Mouse (Mus musculus): ENCODE results near the gene 6030452D12Rik. TPM values are rescaled to one million over a fixed set of nuclear protein-coding genes. Genes with fewer than 3 reads are reported as not detected.

6030452D12Rik gene
- total and polyA plus RNA-seq, 2 experiments from 2014 or later, result not detected

DNA sequence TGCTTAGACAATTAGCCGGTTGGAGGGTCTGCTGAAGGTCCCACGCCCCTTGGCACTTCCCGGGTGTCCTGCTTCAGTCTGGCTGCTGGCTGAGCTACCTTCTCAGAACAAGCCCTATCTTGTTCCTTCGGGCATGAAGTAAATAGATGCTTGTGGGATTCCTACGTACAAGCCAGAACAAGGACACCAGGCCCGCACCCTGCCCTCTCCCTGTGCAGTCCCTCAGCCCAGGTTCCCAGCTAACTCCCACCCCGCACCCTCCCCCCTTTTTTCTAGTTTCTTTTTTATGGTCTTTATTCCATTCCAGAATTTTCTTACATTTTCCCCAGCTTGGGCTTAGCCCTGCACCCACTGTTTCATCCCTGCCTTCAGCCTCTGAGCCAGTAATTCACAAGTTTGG is 20.3 kb downstream of the 6030452D12Rik start:
- 49% methylated on average over 7 of the region's 7 CpGs for WGBS

DNA sequence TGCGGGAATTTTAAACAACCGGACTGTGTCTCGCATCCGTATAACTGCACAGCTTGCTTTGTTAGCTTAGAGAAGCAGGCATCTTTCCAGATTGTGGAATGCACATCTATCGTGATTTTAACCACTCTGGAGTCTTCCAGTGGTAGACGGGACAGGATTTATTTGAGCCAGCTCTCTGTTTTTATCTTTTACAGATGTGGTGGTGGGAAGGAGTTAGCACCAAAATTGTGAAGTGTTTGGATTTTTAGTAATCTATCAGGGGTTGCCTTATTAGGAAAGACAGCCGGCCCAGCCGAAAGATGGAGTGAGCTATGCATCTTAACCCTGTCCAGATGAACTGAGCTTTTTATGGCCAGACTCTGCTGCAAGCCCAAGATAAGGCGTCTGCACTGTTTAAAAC is 21.5 kb downstream of the 6030452D12Rik start:
- H3K27ac ChIP-seq (ENCODE audit: low read depth), result peak overlapping the region; percentile 46
- no peaks in the 10 kb centered on the region for H3K27me3 ChIP-seq (ENCODE audit: control insufficient read depth, insufficient read depth, low read length)
- ATAC-seq (ENCODE audit: insufficient read depth, low read depth) (no peak), DNase-seq (ENCODE audit: low spot score) (no peak)
- 31% methylated on average over 9 of the region's 9 CpGs for WGBS
- peaks cover 12% of the 10 kb centered on the region; the same call in 1 of the 2 replicates for H3K4me1 ChIP-seq (ENCODE audit: control insufficient read depth, insufficient read depth)
- no peak for TF ChIP-seq EP300 (IDR thresholded peaks at IDR 0.05; ENCODE audit: low read depth)
- no peak for TF ChIP-seq CTCF (IDR thresholded peaks at IDR 0.05; ENCODE audit: low read depth)
- no peaks in the 10 kb centered on the region for H3K9me3 ChIP-seq (replicated peaks; ENCODE audit: control insufficient read depth, low read length)
- no peak overlapping the region for H3K4me3 ChIP-seq (ENCODE audit: low read depth, low read length)
- no peaks in the 10 kb centered on the region for H3K36me3 ChIP-seq (replicated peaks; ENCODE audit: control insufficient read depth, insufficient read depth, low read length)
- H3K9ac ChIP-seq (replicated peaks; ENCODE audit: low read depth, low read length), result no peak overlapping the region
- H3K4me2 ChIP-seq (ENCODE audit: low read depth, low read length), result peak overlapping the region; percentile 3; the same call in 1 of the 2 replicates

More for the DNA sequence above, 20.3 kb downstream of the 6030452D12Rik start:
- no peaks in the 10 kb centered on the region for H3K36me3 ChIP-seq (replicated peaks; ENCODE audit: control insufficient read depth, insufficient read depth, low read length)
- DNase-seq (ENCODE audit: low spot score) (no peak), ATAC-seq (ENCODE audit: insufficient read depth, low read depth) (no peak)
- TF ChIP-seq CTCF (IDR thresholded peaks at IDR 0.05; ENCODE audit: low read depth), result no peak
- H3K9ac ChIP-seq (replicated peaks; ENCODE audit: low read depth, low read length), result no peak overlapping the region
- peaks cover 9% of the 10 kb centered on the region; the same call in 1 of the 2 replicates for H3K4me1 ChIP-seq (ENCODE audit: control insufficient read depth, insufficient read depth)
- no peak overlapping the region for H3K4me2 ChIP-seq (ENCODE audit: low read depth, low read length)
- H3K27me3 ChIP-seq (ENCODE audit: control insufficient read depth, insufficient read depth, low read length), result no peaks in the 10 kb centered on the region
- no peak overlapping the region for H3K4me3 ChIP-seq (ENCODE audit: low read depth, low read length)
- no peaks in the 10 kb centered on the region for H3K9me3 ChIP-seq (replicated peaks; ENCODE audit: control insufficient read depth, low read length)
- no peak overlapping the region for H3K27ac ChIP-seq (ENCODE audit: low read depth)

DNA sequence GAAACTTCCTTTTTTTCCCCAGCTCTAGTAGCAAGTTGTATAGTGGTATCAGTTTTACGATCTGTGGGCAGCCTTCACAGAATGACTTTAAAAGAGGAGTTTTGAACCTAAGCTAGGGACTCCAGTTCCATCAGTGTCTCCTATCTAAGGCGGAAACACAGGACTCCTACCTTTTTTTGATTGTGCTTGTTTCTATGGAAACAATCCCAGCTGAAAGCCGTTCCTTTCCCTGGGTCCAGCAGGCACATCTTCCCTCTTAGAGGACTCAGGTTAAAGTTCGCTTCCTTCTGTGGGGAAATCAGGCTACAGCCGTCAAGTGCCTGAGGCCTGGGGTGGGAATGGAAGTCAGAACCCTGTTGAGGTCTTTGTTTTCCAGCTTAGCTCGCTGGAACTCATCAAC is 26.4 kb downstream of the 6030452D12Rik start:
- peak overlapping the region; percentile 78 for H3K27ac ChIP-seq (ENCODE audit: low read depth)
- H3K36me3 ChIP-seq (replicated peaks; ENCODE audit: control insufficient read depth, insufficient read depth, low read length), result no peaks in the 10 kb centered on the region
- no peak for ATAC-seq (ENCODE audit: insufficient read depth, low read depth)
- no peak for DNase-seq (ENCODE audit: low spot score)
- no peak overlapping the region for H3K4me2 ChIP-seq (ENCODE audit: low read depth, low read length)
- WGBS, result 46% methylated on average over 6 of the region's 6 CpGs
- H3K27me3 ChIP-seq (ENCODE audit: control insufficient read depth, insufficient read depth, low read length), result no peaks in the 10 kb centered on the region
- no peak for TF ChIP-seq EP300 (IDR thresholded peaks at IDR 0.05; ENCODE audit: low read depth)
- no peak for TF ChIP-seq CTCF (IDR thresholded peaks at IDR 0.05; ENCODE audit: low read depth)
- H3K4me1 ChIP-seq (ENCODE audit: control insufficient read depth, insufficient read depth), result peaks cover 7% of the 10 kb centered on the region
- no peak overlapping the region for H3K4me3 ChIP-seq (ENCODE audit: low read depth, low read length)
- no peak overlapping the region for H3K9ac ChIP-seq (replicated peaks; ENCODE audit: low read depth, low read length)
- no peaks in the 10 kb centered on the region for H3K9me3 ChIP-seq (replicated peaks; ENCODE audit: control insufficient read depth, low read length)

DNA sequence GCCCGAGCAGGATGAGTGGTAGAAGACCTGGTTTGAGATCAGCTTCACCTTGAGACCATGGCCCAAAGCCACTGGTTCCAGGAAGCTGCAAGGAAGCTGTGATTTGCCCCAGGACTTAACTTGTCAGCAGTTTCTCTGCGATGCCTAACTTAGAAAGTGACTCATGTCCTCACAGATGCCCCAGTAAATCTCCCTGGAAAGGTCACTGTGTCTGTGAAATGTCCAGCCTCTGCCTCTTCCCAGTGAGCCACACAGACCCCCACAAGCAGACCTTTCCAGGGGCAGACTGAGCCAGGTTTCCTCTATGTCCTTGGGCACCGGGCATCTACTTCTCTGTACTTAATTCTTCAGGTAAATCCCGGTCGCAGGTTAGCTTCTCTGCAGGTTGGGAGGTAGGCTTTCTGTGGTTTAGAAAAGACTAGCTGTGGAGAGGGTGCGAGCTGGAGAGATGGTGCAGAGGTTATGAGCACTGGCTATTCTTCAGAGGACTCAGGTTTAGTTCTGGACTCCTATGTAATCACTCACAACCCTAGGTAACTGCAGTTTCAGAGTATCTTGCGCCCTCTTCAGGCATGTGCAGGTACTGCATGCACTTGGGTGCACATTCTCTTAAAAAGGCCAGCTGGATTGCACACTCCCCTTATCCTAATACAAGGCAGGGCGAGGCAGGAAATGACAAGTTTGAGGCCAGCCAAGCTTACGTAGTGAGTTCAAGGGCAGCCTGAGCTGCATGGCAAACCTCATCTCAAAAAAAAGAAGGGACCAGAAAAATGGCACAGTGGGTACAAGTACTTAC is 27.1 kb downstream of the 6030452D12Rik start:
- ATAC-seq (ENCODE audit: insufficient read depth, low read depth), result peak; percentile 57
- peak; percentile 81 for DNase-seq (ENCODE audit: low spot score)
- H3K4me1 ChIP-seq (ENCODE audit: control insufficient read depth, insufficient read depth), result peaks cover 7% of the 10 kb centered on the region
- H3K9ac ChIP-seq (replicated peaks; ENCODE audit: low read depth, low read length), result no peak overlapping the region
- 70% methylated on average over 9 of the region's 9 CpGs for WGBS
- H3K27me3 ChIP-seq (ENCODE audit: control insufficient read depth, insufficient read depth, low read length), result no peaks in the 10 kb centered on the region
- TF ChIP-seq CTCF (IDR thresholded peaks at IDR 0.05; ENCODE audit: low read depth) (peak; percentile 48), EP300 (IDR thresholded peaks at IDR 0.05; ENCODE audit: low read depth) (0 out of 2 replicates have a peak, but pooled peaks have one; percentile 25)
- no peak overlapping the region for H3K4me3 ChIP-seq (ENCODE audit: low read depth, low read length)
- no peak overlapping the region for H3K4me2 ChIP-seq (ENCODE audit: low read depth, low read length)
- H3K36me3 ChIP-seq (replicated peaks; ENCODE audit: control insufficient read depth, insufficient read depth, low read length), result no peaks in the 10 kb centered on the region
- H3K27ac ChIP-seq (ENCODE audit: low read depth), result peak overlapping the region; percentile 78
- H3K9me3 ChIP-seq (replicated peaks; ENCODE audit: control insufficient read depth, low read length), result no peaks in the 10 kb centered on the region

DNA sequence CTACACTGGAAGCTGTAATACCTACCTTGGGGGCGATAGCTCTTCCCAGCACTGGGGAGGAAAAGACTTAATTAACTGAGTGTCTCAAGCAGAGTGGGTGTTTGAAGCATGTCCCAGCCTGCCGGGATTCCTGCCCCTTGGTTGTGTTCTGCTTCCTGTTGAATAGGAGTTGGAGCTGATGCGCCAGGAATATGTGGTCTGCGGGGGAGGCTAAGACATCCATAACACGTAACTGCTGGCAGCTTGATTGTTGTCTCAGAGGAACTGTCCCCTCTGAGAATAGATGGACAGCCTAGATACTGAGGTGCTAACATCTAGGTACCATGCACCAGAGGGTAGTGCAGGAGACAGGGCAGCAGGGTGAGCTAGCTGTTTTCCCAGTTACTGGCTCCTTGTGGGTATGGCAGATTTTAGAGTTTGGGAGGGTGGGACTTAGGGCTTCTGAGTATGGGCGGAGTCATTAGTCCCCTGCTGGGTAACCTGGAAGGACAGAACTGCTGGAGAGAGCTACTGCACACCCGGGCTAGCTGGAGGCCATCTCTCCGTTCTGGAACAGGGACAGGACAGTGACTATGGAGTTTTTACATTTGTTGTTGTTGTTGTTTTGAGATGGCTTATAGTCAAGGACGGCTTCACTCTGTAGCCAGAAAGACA is 28.4 kb downstream of the 6030452D12Rik start:
- 61% methylated on average over 9 of the region's 9 CpGs for WGBS
- ATAC-seq (ENCODE audit: insufficient read depth, low read depth) (no peak), DNase-seq (ENCODE audit: low spot score) (no peak)
- Histone ChIP-seq H3K9ac (replicated peaks; ENCODE audit: low read depth, low read length) (no peak overlapping the region), H3K27me3 (ENCODE audit: control insufficient read depth, insufficient read depth, low read length) (no peaks in the 10 kb centered on the region), H3K4me1 (ENCODE audit: control insufficient read depth, insufficient read depth) (peaks cover 10% of the 10 kb centered on the region), H3K9me3 (replicated peaks; ENCODE audit: control insufficient read depth, low read length) (no peaks in the 10 kb centered on the region), H3K27ac (ENCODE audit: low read depth) (peak overlapping the region; percentile 46; the same call in 1 of the 2 replicates), H3K4me3 (ENCODE audit: low read depth, low read length) (no peak overlapping the region), H3K36me3 (replicated peaks; ENCODE audit: control insufficient read depth, insufficient read depth, low read length) (no peaks in the 10 kb centered on the region), H3K4me2 (ENCODE audit: low read depth, low read length) (no peak overlapping the region)
- TF ChIP-seq CTCF (IDR thresholded peaks at IDR 0.05; ENCODE audit: low read depth) (no peak), EP300 (IDR thresholded peaks at IDR 0.05; ENCODE audit: low read depth) (no peak)
